Mouse (Mus musculus): ENCODE measurements around the gene Nmb.

Gene Nmb

GRCm38 (mm10) chr7:80862475-80862874 is 42.4 kb downstream of the Nmb start:
- in situ Hi-C loops (cut with MseI, MboI), result no loop called here

- in situ Hi-C loops (cut with MseI, MboI), result no loop called here
These were observed 44.1 kb downstream of the Nmb start, which contains the start of gene Zscan2 for GRCm38 (mm10) chr7:80860729-80861274. Zscan2 (plus strand) TSS chr7:80860920.

- in situ Hi-C loops (cut with MseI, MboI), result no loop called here
These were observed 44.6 kb downstream of the Nmb start for GRCm38 (mm10) chr7:80860227-80860626.

GRCm38 (mm10) chr7:80857181-80857580 is 47.7 kb downstream of the Nmb start:
- in situ Hi-C loops (cut with MseI, MboI), result loop anchor here in 1 of 2 experiments (10.0 kb wide), 1 partner anchor 122 kb away; no protein-coding TSS in a partner anchor

- in situ Hi-C loops (cut with MseI, MboI), result loop anchor here in 1 of 2 experiments (10.0 kb wide), 1 partner anchor 121 kb away; no protein-coding TSS in a partner anchor
These were observed 49.6 kb downstream of the Nmb start for GRCm38 (mm10) chr7:80855316-80855715.

GRCm38 (mm10) chr7:80853218-80853617 is 51.7 kb downstream of the Nmb start:
- in situ Hi-C loops (cut with MseI, MboI), result loop anchor here in 1 of 2 experiments (10.0 kb wide), 1 partner anchor 118 kb away; no protein-coding TSS in a partner anchor
